Mouse (Mus musculus) erythroblast, embryonic 14.5 days (primary cell): ENCODE data around the gene Rrh.

Experiments
- GATA1 ChIP-seq: IDR thresholded peaks from 2 replicates; pipeline ENCODE4 v1.6.1; 2012; ENCODE audit warnings: low read length, inconsistent platforms, mixed read lengths
- TAL1 ChIP-seq: IDR thresholded peaks from 3 replicates; pipeline ENCODE4 v1.6.1; 2012; ENCODE audit warnings: low read length, inconsistent platforms, mixed read lengths

DNA sequence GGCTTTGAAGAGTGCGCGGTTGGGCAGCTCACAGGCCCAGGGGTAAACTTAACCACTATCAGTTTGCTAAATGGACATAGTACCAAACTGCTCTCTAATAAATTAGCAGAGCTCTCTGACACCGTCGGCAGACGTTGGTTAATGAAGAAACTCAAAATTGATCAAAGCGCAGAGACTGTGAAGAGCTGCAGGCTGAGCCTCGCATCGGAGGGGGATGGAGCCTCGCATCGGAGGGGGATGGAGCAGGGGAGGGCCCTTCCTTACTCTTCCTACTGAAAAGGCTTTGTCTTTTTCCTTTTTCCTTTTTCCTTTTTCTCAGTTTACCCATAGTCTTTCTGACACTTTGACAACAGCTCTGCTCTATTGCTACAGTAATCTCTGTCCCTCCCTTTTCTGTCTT lies 41.0 kb downstream of the Rrh start:
- TF ChIP-seq GATA1 (no peak), TAL1 (no peak)
